Comparison of ENCODE assay signal across 8 mouse cellular contexts in the genomic region with DNA sequence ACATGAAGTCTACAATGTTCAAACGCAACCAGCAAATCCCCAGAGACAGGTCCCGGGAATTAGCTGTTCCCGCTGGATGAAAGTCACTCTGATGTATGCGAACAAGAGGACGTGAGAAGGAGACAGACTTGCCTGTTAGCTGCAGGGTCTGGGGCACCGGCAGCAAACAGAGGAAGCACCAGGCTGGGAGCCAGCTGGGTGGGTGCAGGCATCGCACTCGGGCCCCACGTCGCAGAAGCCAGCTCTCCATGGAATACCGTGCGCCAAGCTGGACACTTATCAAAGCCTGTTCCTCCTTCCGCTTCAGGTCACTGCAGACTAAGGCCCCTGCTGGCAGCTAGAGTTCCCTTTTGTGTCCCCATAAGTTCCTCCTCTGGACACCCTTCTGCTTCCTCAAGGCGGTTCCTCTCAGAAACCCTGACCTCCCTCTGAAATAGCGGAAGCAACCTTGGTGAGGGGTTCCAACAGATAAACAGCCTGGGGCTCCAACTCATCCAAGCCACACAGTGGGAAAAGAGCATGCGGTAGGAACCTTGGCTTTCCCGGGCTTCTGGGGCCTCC. TPM values are rescaled to one million over a fixed set of nuclear protein-coding genes. Genes with fewer than 3 reads are reported as not detected.
A peak's percentile ranks its signal among the peaks of the same experiment; 100 is the strongest.
DNase-seq lines count a peak whose midpoint lies in the region; ATAC-seq and TF ChIP-seq lines count a peak whose summit lies in the region.

A gene (minus strand): TSS at position 326 of the 561 bp plus-strand sequence.

- ATAC-seq in midbrain, embryonic 16.5 days = no peak
- ATAC-seq in megakaryocyte-erythroid progenitor cell, adult 5-6 weeks (replicated peaks; ENCODE audit: low FRiP score, low TSS enrichment, poor library complexity, severe bottlenecking) = no peak

- H3K9ac ChIP-seq in midbrain, embryonic 16.5 days (ENCODE audit: low read depth, low read length) = peak within 1 kb of the TSS; percentile 35; the same call in 1 of the 2 replicates

- peaks cover 51% of the 10 kb centered on the region for H3K4me1 ChIP-seq in E14TG2a.4 (replicated peaks; ENCODE audit: low read depth, low read length)
- H3K4me1 ChIP-seq in midbrain, embryonic 16.5 days (ENCODE audit: control insufficient read depth, insufficient read depth, low read length) = peaks cover 35% of the 10 kb centered on the region

- no peaks in the 10 kb centered on the region for H3K36me3 ChIP-seq in E14TG2a.4 (ENCODE audit: insufficient read depth, low read length)
- H3K36me3 ChIP-seq in midbrain, embryonic 16.5 days (ENCODE audit: control insufficient read depth, insufficient read depth, low read length) = no peaks in the 10 kb centered on the region

- H3K4me3 ChIP-seq in E14TG2a.4 (replicated peaks; ENCODE audit: low read length) = peak within 1 kb of the TSS; percentile 56; the same call in 1 of the 2 replicates
- H3K4me3 ChIP-seq in midbrain, embryonic 16.5 days (ENCODE audit: low read depth, low read length) = no peak within 1 kb of the TSS

- peak; percentile 30 to 72 for DNase-seq in adrenal gland, adult (ENCODE audit: inconsistent age in 2 of 2, low spot score in 1 of 2)
- no peak for DNase-seq in adrenal gland, adult 8-10 months
- peak; percentile 46 for DNase-seq in heart, adult 8-10 months (ENCODE audit: low spot score)
- peak; percentile 39 to 49 for DNase-seq in kidney, postnatal 36 days
- no peak for DNase-seq in c-Kit-positive CD71-positive TER-119-positive erythroid progenitor cells, embryonic 14.5 days (ENCODE audit: low spot score)

- H3K4me2 ChIP-seq in midbrain, embryonic 16.5 days (ENCODE audit: low read length) = peak within 1 kb of the TSS; percentile 11; the same call in 1 of the 2 replicates

- WGBS in midbrain, embryonic 16.5 days = 19% methylated on average over 17 of the region's 17 CpGs

- peaks cover 49% of the 10 kb centered on the region for H3K27me3 ChIP-seq in E14TG2a.4 (ENCODE audit: insufficient read depth, low read length)
- no peaks in the 10 kb centered on the region; the same call in 1 of the 2 replicates for H3K27me3 ChIP-seq in midbrain, embryonic 16.5 days (ENCODE audit: control insufficient read depth, insufficient read depth, low read depth, low read length)

- no peaks in the 10 kb centered on the region for H3K9me3 ChIP-seq in E14TG2a.4 (ENCODE audit: low read length)
- H3K9me3 ChIP-seq in midbrain, embryonic 16.5 days (replicated peaks; ENCODE audit: control insufficient read depth, low read length, poor library complexity, severe bottlenecking) = no peaks in the 10 kb centered on the region

- TF ChIP-seq CTCF in E14TG2a.4 (conservative IDR thresholded peaks at IDR 0.05; ENCODE audit: low read length) = no peak

- peak within 1 kb of the TSS; percentile 63 for H3K27ac ChIP-seq in midbrain, embryonic 16.5 days (ENCODE audit: low read length)

RNA-seq across cellular contexts. Expression of the gene that starts here (rescaled TPM):
- total RNA-seq in adrenal gland, adult 8-10 months (2022) = 1 to 10 TPM; 2.5 to 4.6 (median 3.8) TPM
- 1 to 10 TPM; 1.1 to 4.8 (median 1.5) TPM for total RNA-seq in heart, adult 8-10 months (2022)
- 2.6 and 3.0 TPM in 2 replicates for polyA plus RNA-seq in midbrain, embryonic 16.5 days (2015; fragmentation: Nextera tagmentation; extraction: Ambion mirVana)
- total RNA-seq in megakaryocyte-erythroid progenitor cell, adult 5-6 weeks (2014; fragmentation: Nextera tagmentation) = 3.7 and 4.1 TPM in 2 replicates
- 2.7 and 6.9 TPM in 2 replicates for total RNA-seq in megakaryocyte-erythroid progenitor cell, adult 5-6 weeks (2017)

Comparison
In these comparisons a context has a peak if more than half of its experiments do, and no peak if none do; other contexts are left out.
1. DNase-seq: peak in adrenal gland, adult (2 of 2), heart, adult 8-10 months (single experiment) and kidney, postnatal 36 days (2 of 2); none in adrenal gland, adult 8-10 months (single experiment) and c-Kit-positive CD71-positive TER-119-positive erythroid progenitor cells, embryonic 14.5 days (single experiment).